Mouse (Mus musculus) left cerebral cortex, postnatal 4 days (tissue): ENCODE measurements around the gene Ppp1cc. TPM values are rescaled to one million over a fixed set of nuclear protein-coding genes. Genes with fewer than 3 reads are reported as not detected.
A peak's percentile ranks its signal among the peaks of the same experiment; 100 is the strongest.
"Not testable (repeated sequence)": the region's sequence is repeated elsewhere in the genome, so short reads cannot be mapped to it uniquely, and the experiment has no call there.

Source experiments
- DNase-seq: peaks from one replicate; pipeline ENCODE4 v3.0.0-alpha.2; 2022
- intact Hi-C: fragments of 180-260 bp; cut with DNase I; formaldehyde crosslinking; loops from one replicate; pipeline ENCODE4 v1.15.1; 2025
- total RNA-seq, 2 experiments: library from RNA; stranded (reverse); gene quantifications; 2 replicates each; pipeline ENCODE4 v1.2.3; 2021

Ppp1cc gene
- total RNA-seq, 2 experiments from 2014 or later: 212 to 227 TPM

GRCm38 (mm10) chr5:122163194-122163593 lies 5.1 kb downstream of the Ppp1cc start:
- intact Hi-C loops: no loop called here
- no peak for DNase-seq

DNA sequence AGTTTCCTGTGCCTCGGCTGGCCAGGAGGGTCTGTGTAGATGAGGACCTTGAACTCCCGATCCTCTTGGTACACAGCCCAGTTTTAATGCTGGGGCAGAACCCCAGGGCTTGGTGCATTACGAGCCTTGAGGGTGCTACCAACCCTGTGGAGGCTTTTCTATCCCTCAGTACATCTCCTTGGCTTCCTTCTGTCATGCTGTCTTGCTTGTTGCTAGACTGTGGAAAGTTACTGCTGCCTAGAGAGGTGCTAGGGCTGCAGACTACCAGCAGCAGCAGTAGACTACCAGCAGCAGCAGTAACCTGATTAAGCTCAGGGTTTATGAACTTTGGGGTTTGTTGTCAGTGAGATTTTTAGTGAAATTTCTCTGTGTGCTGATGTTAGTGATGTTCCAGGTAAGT lies 5.9 kb downstream of the Ppp1cc start:
- no peak for DNase-seq
- intact Hi-C loops: no loop called here

- intact Hi-C loops: no loop called here
- DNase-seq: no peak
Observed at GRCm38 (mm10) chr5:122165233-122165915, 7.3 kb downstream of the Ppp1cc start.

DNA sequence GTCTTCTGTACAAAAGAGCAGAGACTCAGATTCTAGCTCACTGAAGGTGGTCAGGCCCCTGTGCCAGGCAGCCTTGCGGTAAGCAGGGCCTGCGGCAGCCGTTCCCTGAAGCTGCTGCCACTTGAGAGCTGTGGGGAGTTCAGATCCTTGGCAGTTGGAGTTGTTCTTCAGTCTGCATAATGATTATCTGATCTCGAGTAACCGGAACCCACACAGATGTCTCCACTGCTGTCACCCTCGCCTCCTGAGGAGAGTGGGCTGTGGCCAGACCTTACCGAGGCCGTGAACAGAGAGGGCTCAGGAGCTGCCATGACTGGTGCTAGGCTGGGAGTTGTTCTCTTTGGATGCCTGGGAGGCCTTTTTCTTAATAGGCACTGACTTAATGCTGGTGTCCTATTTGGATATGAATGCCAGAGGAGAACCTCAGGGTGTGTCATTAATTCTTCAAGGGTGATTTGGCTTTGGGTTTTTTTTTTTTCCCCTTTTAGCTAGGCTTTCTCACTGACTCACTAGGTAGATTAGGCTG lies 8.6 kb downstream of the Ppp1cc start:
- DNase-seq: peak; percentile 36
- intact Hi-C loops: no loop called here

- intact Hi-C loops: no loop called here
- no peak for DNase-seq
Observed at GRCm38 (mm10) chr5:122168344-122169069, 10.4 kb downstream of the Ppp1cc start.

DNA sequence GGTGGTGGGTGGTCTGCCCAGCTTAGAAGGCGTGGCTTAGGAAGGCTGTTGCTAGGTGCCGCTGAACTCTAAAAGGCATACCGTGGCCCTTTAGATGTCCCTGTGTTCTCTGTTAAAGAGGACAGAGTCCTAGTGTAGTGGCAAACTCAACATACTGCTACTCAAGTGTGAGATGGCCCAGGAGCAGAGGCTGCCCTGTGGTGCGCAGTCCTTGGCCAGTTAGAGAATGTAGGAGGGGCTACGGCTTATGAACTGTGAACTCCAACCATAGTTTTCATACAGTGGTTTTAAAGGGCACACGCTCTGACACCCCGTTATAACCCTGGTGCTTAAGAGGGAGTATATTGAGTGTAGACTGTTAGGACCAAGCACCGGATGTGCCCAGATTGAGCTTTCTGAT lies 13.0 kb downstream of the Ppp1cc start:
- no peak for DNase-seq
- intact Hi-C loops: no loop called here

- DNase-seq: no peak
- intact Hi-C loops: no loop called here
Observed at GRCm38 (mm10) chr5:122175402-122175801, 17.3 kb downstream of the Ppp1cc start.

GRCm38 (mm10) chr5:122175961-122176360 lies 17.9 kb downstream of the Ppp1cc start:
- no peak for DNase-seq
- intact Hi-C loops: no loop called here

- intact Hi-C loops: no loop called here
- peak; percentile 66 for DNase-seq
Observed at GRCm38 (mm10) chr5:122176398-122176797, 18.3 kb downstream of the Ppp1cc start.

GRCm38 (mm10) chr5:122179665-122180064 lies 21.6 kb downstream of the Ppp1cc start:
- no peak for DNase-seq
- intact Hi-C loops: no loop called here

DNA sequence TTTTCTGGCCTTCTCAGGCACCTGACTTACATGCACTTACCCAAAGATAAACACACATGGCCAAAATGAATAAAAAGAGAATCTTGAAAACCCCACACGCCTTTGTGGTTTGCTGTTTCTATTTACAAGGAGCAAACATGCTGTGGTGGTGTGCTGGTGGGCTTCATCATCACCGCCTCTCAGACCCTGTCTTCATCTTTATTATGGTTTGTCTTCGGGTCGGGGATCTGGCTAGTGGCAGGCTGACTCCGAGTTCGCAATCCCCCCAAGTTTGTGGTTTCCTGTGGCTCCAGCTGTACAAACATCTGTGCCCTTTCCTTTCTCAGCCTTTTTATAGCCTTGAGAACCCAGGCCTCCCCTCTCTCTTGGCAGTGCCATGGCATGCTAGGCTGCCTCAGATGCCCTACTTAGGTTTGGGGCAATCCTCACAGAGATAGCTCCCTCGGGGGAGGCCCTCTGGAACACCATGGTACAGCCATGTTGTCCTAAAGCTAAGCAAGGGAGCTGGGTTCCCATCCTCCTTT lies 26.3 kb downstream of the Ppp1cc start:
- intact Hi-C loops: no loop called here
- DNase-seq: no peak

- intact Hi-C loops, DNase-seq: not testable (repeated sequence)
Observed at GRCm38 (mm10) chr5:122184858-122185257, 26.8 kb downstream of the Ppp1cc start.

GRCm38 (mm10) chr5:122189115-122189514 lies 31.0 kb downstream of the Ppp1cc start:
- no peak for DNase-seq
- intact Hi-C loops: no loop called here

GRCm38 (mm10) chr5:122190465-122190864 lies 32.4 kb downstream of the Ppp1cc start:
- intact Hi-C loops: no loop called here
- DNase-seq: no peak

- intact Hi-C loops: no loop called here
- DNase-seq: no peak
Observed at GRCm38 (mm10) chr5:122191269-122192063, 33.4 kb downstream of the Ppp1cc start.

DNA sequence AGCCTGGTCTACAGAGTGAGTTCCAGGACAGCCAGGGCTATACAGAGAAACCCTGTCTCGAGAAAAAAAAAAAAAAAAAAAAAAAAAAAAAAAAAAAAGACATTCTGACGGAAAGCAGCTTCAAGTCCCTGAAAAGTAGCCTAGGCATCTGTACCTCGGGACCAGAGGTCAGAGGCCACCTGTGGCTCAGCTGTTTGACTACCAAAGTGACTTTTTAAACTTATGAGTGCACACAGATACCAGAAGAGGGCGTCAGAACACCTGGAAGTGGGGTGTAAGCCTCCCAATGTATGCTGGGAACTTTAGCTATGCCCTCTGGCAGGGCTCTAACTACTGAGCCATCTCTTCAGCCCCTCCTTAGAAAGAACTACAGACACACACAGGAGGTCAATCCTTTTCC lies 34.3 kb downstream of the Ppp1cc start:
- no peak for DNase-seq
- intact Hi-C loops: no loop called here

- intact Hi-C loops: no loop called here
- DNase-seq: no peak
Observed at GRCm38 (mm10) chr5:122200872-122201271, 42.8 kb downstream of the Ppp1cc start.

- intact Hi-C loops: no loop called here
- no peak for DNase-seq
Observed at GRCm38 (mm10) chr5:122201904-122202303, 43.8 kb downstream of the Ppp1cc start.

- intact Hi-C loops: no loop called here
- no peak for DNase-seq
Observed at GRCm38 (mm10) chr5:122204180-122204579, 46.1 kb downstream of the Ppp1cc start.

DNA sequence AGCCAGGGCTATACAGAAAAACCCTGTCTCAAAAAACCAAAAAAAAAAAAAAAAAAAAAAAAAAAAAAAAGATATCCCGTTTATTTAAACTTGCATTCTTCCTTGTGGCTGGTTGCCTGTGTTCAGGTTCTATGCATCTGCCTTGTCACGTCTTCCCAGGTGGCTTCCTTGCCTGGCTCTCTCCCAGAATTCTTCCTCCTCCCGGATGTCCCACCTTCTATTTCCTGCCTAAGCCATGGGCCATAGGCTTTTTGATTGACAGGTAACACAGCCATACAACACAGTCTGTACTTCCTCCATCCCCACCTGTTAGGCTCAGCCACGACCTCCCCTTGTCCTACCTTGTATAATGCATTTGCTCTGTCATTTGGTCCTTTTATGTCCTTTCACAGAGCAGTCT lies 48.4 kb downstream of the Ppp1cc start, which contains the start of gene Hvcn1:
Hvcn1 (plus strand) TSS at position 330 of the 400 bp plus-strand sequence.
- no peak for DNase-seq
- intact Hi-C loops: no loop called here

DNA sequence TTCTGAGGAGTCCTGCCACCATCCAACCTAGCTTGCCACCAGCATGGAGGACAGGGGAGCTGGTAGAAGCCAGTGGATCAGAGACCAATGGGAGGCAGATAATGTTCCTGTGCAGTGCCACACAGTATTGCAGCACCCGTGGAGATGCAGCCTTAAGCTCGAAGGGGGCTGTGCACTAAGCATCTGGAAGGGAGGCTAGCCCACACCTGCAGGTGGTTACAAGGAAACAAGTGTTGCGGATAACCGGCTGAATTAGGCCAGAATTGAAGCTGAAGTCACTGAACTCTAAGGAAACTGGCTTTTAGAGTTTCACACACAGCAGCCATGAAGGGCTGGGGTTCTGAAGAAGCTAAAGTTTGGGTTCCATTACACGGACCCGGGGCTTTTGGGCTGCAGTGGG lies 50.8 kb downstream of the Ppp1cc start:
- intact Hi-C loops: no loop called here
- no peak for DNase-seq
